Mouse (Mus musculus) heart, embryonic 10.5 days (tissue): ENCODE data around the gene Gh. TPM values are rescaled to one million over a fixed set of nuclear protein-coding genes. Genes with fewer than 3 reads are reported as not detected.

Source experiments
- DNase-seq: peaks from one replicate; pipeline ENCODE4 v3.0.0-alpha.2; 2017; ENCODE audit warnings: low spot score
- H3K27ac ChIP-seq: fragments of 300-500 bp; sonication (generic); 2 replicates; pipeline ENCODE4 v1.5.1; 2016; ENCODE audit warnings: mild to moderate bottlenecking
- H3K27me3 ChIP-seq: fragments of 300-500 bp; sonication (generic); 2 replicates; pipeline ENCODE4 v1.6.1; 2016; ENCODE audit warnings: mild to moderate bottlenecking; ENCODE audit not compliant: poor library complexity, insufficient read depth, severe bottlenecking
- H3K36me3 ChIP-seq: fragments of 300-500 bp; sonication (generic); 2 replicates; pipeline ENCODE4 v1.6.1; 2016; ENCODE audit warnings: mild to moderate bottlenecking, moderate library complexity
- H3K4me1 ChIP-seq: fragments of 300-500 bp; sonication (generic); 2 replicates; pipeline ENCODE4 v1.6.1; 2016; ENCODE audit warnings: mild to moderate bottlenecking
- H3K4me3 ChIP-seq: fragments of 300-500 bp; sonication (generic); 2 replicates; pipeline ENCODE4 v1.5.1; 2016; ENCODE audit warnings: mild to moderate bottlenecking, moderate library complexity
- H3K9me3 ChIP-seq: fragments of 300-500 bp; sonication (generic); 2 replicates; pipeline ENCODE4 v1.6.1; 2016; ENCODE audit warnings: mild to moderate bottlenecking, moderate library complexity
- WGBS: fragments of 180-500 bp; shearing (Covaris S2); methylation state at CpG from one replicate; pipeline ENCODE4 v1.1.7; 2016; 5-methylcytosine and 5-hydroxymethylcytosine counted together
- polyA plus RNA-seq: library from polyadenylated mRNA; unstranded; fragments of >200 nt; fragmentation: Nextera tagmentation; extraction: Ambion mirVana; gene quantifications from 2 replicates; pipeline ENCODE4 v1.2.1, GENCODE M21; 2016

Gh gene
- polyA plus RNA-seq, 1 experiment from 2014 or later = not detected

DNA sequence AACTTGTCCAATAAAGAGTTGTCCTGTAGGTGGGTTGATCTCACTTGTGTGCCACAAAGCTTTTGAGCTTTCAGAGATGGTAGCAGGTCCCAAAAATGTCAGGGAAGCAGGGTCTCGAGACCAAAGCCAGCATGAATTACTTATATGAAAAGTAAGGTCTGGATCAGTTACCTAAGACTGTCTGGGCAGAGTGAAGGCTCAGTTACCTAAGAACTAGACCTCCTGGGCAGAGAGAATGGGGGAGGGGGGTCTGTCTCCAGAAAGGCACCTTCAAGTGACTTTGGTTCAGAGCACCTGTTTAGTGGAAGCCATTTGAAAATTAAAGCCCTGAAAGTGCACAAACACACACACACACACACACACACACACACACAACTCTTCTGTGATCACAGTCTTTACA lies 27.3 kb downstream of the Gh start:
- peaks cover 37% of the 10 kb centered on the region for H3K4me1 ChIP-seq
- DNase-seq = no peak
- no peak overlapping the region for H3K4me3 ChIP-seq

DNA sequence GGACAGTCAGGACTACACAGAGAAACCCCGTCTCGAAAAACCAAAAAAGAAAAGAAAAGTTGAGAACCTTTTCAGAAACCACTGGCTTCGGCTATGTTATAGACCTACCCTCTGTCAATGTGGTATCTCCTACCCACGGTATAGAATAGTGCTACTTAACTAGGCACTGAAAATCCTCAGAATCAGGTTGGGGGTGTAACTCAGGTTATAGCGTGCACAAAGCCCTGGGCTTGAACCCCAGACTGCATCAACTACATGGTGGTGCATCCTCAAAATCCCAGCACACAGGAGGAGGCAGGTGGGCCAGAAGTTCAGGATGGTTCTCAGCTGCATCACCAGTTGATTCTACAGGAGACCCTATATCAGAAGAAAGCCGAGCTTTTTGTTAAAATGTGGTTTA lies 27.9 kb downstream of the Gh start:
- 91% methylated on average over 6 of the region's 6 CpGs for WGBS
- H3K36me3 ChIP-seq = no peaks in the 10 kb centered on the region
- H3K27me3 ChIP-seq = no peaks in the 10 kb centered on the region
- DNase-seq = no peak
- H3K27ac ChIP-seq = peak overlapping the region; percentile 98; the same call in 1 of the 2 replicates
- peaks cover 43% of the 10 kb centered on the region for H3K4me1 ChIP-seq
- H3K4me3 ChIP-seq = no peak overlapping the region
- H3K9me3 ChIP-seq = no peaks in the 10 kb centered on the region

More for the DNA sequence above, 27.3 kb downstream of the Gh start:
- Histone ChIP-seq H3K9me3 (no peaks in the 10 kb centered on the region), H3K36me3 (no peaks in the 10 kb centered on the region), H3K27me3 (no peaks in the 10 kb centered on the region), H3K27ac (0 out of 2 replicates have a peak overlapping the region, but pooled peaks have one; percentile 19)
- 91% methylated on average over 1 of the region's 1 CpGs for WGBS

DNA sequence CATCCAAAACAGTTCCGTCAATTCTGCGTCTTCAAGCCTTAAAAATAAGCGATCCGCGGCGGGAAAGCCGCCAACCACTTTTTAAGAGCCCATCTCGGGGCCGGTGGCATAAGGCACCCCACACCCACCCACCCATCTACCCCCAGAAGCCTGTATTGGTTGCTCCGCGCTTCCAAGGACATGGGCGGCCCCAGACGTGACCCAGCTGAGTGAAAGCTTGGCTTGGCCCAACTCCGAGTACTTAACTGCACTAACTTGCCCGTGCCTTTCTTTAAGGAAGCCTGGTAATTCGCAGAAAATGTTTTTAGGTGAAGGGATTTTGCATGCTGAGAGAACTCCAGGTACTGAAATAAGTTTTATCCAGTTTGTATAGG lies 28.4 kb downstream of the Gh start:
- H3K9me3 ChIP-seq = no peaks in the 10 kb centered on the region
- peaks cover 48% of the 10 kb centered on the region for H3K4me1 ChIP-seq
- no peaks in the 10 kb centered on the region for H3K27me3 ChIP-seq
- WGBS = 16% methylated on average over 16 of the region's 16 CpGs
- peak overlapping the region; percentile 98 for H3K27ac ChIP-seq
- peaks cover 2% of the 10 kb centered on the region; the same call in 1 of the 2 replicates for H3K36me3 ChIP-seq
- no peak for DNase-seq
- peak overlapping the region; percentile 96 for H3K4me3 ChIP-seq

- Histone ChIP-seq H3K27ac (peak within 1 kb of the TSS; percentile 98), H3K36me3 (peaks cover 7% of the 10 kb centered on the region; the same call in 1 of the 2 replicates), H3K9me3 (no peaks in the 10 kb centered on the region), H3K27me3 (no peaks in the 10 kb centered on the region), H3K4me3 (peak within 1 kb of the TSS; percentile 96), H3K4me1 (peaks cover 53% of the 10 kb centered on the region)
- DNase-seq = peak; percentile 100
- under 1% methylated on average over 70 of the region's 72 CpGs for WGBS
Observed at GRCm38 (mm10) chr11:106272644-106273310, 28.9 kb downstream of the Gh start, which contains the start of gene Smarcd2. Smarcd2 (minus strand) TSS chr11:106272972.

GRCm38 (mm10) chr11:106271794-106272643 lies 29.6 kb downstream of the Gh start:
- peak; percentile 81 for DNase-seq
- H3K27ac ChIP-seq = peak overlapping the region; percentile 98
- peaks cover 60% of the 10 kb centered on the region for H3K4me1 ChIP-seq
- WGBS = 1% methylated on average over 41 of the region's 41 CpGs
- peak overlapping the region; percentile 96 for H3K4me3 ChIP-seq
- peaks cover 14% of the 10 kb centered on the region for H3K36me3 ChIP-seq
- no peaks in the 10 kb centered on the region for H3K27me3 ChIP-seq
- H3K9me3 ChIP-seq = no peaks in the 10 kb centered on the region

- 44% methylated on average over 5 of the region's 5 CpGs for WGBS
- peaks cover 56% of the 10 kb centered on the region for H3K4me1 ChIP-seq
Observed at GRCm38 (mm10) chr11:106271131-106271793, 30.4 kb downstream of the Gh start.

DNA sequence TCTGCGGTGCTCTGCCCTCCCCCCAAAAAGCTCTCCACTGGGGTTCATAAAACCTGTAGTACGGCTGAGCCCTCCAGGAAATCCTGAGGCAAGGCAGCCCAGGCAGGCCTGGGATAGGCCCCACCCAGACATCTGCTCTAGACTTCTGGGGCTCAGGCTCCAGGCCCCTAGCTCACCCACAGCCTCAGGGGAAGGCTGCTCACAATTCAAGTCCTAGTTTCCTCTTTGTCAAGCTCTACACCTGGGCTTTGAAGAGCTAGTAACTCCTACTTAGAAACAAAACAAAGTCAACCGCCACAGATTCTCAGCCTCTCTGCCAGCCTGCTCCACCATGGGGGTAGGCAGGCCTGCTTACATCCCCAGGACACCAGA lies 32.6 kb downstream of the Gh start:
- WGBS = 54% methylated on average over 3 of the region's 3 CpGs
- peaks cover 42% of the 10 kb centered on the region for H3K4me1 ChIP-seq
- H3K27ac ChIP-seq = peak overlapping the region; percentile 71
- H3K4me3 ChIP-seq = no peak overlapping the region
- no peak for DNase-seq
- no peaks in the 10 kb centered on the region for H3K27me3 ChIP-seq
- peaks cover 44% of the 10 kb centered on the region for H3K36me3 ChIP-seq
- no peaks in the 10 kb centered on the region for H3K9me3 ChIP-seq

More at GRCm38 (mm10) chr11:106271131-106271793, 30.4 kb downstream of the Gh start:
- Histone ChIP-seq H3K4me3 (peak overlapping the region; percentile 96), H3K27ac (peak overlapping the region; percentile 64), H3K36me3 (peaks cover 22% of the 10 kb centered on the region), H3K27me3 (no peaks in the 10 kb centered on the region), H3K9me3 (no peaks in the 10 kb centered on the region)
- no peak for DNase-seq

- no peak overlapping the region for H3K4me3 ChIP-seq
- peak overlapping the region; percentile 71 for H3K27ac ChIP-seq
Observed at GRCm38 (mm10) chr11:106268326-106269059, 33.2 kb downstream of the Gh start.

GRCm38 (mm10) chr11:106267871-106268270 lies 33.8 kb downstream of the Gh start:
- Histone ChIP-seq H3K27ac (peak overlapping the region; percentile 71), H3K9me3 (no peaks in the 10 kb centered on the region), H3K4me1 (peaks cover 42% of the 10 kb centered on the region), H3K27me3 (no peaks in the 10 kb centered on the region), H3K4me3 (no peak overlapping the region; the same call in 1 of the 2 replicates), H3K36me3 (peaks cover 56% of the 10 kb centered on the region)
- DNase-seq = no peak
- 67% methylated on average over 5 of the region's 5 CpGs for WGBS

More at GRCm38 (mm10) chr11:106268326-106269059, 33.2 kb downstream of the Gh start:
- Histone ChIP-seq H3K9me3 (no peaks in the 10 kb centered on the region), H3K36me3 (peaks cover 49% of the 10 kb centered on the region), H3K4me1 (peaks cover 42% of the 10 kb centered on the region), H3K27me3 (no peaks in the 10 kb centered on the region)
- 50% methylated on average over 8 of the region's 8 CpGs for whole genome bisulfite sequencing
- DNase-seq = no peak

DNA sequence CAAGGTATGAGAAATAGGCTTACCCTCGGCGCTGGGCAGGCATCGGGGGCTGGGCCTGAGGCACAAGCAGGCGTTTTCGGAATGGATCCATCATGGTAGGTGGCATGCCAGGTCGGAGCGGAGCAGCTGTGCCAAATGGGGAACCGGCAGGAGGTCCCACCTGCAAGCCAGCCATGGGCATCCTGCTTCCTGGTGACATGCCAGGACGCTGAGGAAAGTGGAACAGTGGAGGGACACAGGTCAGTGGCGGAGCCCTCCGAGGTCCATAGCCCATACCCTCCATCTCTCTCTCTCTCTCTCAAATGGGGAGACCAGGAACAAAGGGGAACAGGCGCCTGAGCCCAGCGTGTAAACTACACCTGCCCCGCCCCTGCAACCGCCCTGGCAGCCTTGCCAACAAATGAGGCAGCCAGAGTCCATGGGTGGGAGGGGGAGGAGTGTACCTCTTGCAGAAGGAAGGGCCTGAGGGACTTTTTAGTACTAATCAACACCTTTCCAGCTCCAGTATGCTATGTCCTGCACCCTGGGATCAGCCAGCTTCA lies 34.3 kb downstream of the Gh start:
- 66% methylated on average over 15 of the region's 15 CpGs for WGBS
- Histone ChIP-seq H3K36me3 (peaks cover 61% of the 10 kb centered on the region), H3K27ac (no peak overlapping the region), H3K9me3 (no peaks in the 10 kb centered on the region), H3K4me3 (no peak overlapping the region; the same call in 1 of the 2 replicates), H3K4me1 (peaks cover 42% of the 10 kb centered on the region), H3K27me3 (no peaks in the 10 kb centered on the region)
- no peak for DNase-seq

- DNase-seq = no peak
- peaks cover 70% of the 10 kb centered on the region for H3K36me3 ChIP-seq
Observed at GRCm38 (mm10) chr11:106266431-106266830, 35.2 kb downstream of the Gh start.

DNA sequence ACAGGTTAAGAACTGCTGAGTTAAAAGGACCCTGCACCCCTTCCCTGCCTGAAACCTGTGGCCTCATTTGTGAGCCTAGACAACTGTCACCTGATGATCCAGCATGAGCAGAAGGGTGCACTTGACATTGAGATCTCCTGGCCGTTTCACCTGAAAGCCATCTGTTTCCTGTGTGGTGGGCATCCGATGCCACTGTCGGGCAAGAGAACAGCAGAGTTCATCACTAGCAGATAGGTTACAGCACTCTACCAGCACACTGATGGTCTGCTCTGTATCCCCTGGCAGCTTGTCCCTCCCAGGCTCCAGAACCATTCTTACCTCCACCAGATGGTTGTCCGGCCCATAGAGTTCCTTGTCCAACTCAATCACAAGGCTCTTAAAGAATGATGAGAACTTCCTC lies 36.1 kb downstream of the Gh start:
- no peak for DNase-seq
- Histone ChIP-seq H3K9me3 (no peaks in the 10 kb centered on the region), H3K4me3 (no peak overlapping the region), H3K4me1 (peaks cover 30% of the 10 kb centered on the region), H3K27me3 (no peaks in the 10 kb centered on the region), H3K36me3 (peaks cover 79% of the 10 kb centered on the region), H3K27ac (no peak overlapping the region)
- WGBS = 93% methylated on average over 4 of the region's 4 CpGs

More at GRCm38 (mm10) chr11:106266431-106266830, 35.2 kb downstream of the Gh start:
- Histone ChIP-seq H3K27ac (no peak overlapping the region), H3K27me3 (no peaks in the 10 kb centered on the region), H3K4me3 (no peak overlapping the region), H3K9me3 (no peaks in the 10 kb centered on the region), H3K4me1 (peaks cover 38% of the 10 kb centered on the region)
- 90% methylated on average over 10 of the region's 10 CpGs for WGBS
